Mouse (Mus musculus): ENCODE data around the gene Mxi1.

The Mxi1 gene

DNA sequence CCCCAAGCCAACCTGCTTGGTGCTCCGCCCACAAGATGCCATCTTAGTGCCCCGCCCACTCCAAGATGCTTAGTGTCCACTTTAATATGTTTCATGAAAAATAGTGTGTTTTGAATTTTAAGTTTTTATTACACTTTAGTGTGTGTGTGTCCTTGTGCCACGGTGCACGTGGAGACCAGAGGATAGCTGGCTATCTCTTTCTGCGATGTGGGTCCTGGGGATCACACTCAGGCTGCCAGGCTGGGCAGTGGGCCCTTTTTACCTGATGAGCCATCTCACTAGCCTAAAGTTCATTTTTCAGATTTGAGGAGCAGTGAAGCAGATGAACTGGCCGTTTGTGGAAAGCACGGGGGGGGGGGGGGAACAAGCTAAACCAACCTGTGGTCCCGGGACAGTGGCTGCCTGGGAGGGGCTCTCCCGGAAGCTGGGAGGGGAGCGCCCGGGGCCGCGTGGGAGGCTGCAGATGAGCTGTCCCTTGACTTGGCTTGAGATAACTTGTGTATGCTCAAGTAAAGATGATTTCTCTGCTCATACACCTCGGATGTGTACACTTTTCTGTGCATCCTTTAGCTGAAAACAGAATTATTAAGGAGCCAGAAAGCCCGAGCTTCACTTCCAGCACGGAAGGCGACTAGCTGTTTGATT is 99.5 kb downstream of the Mxi1 start:
- TF ChIP-seq GATA4 (IDR thresholded peaks at IDR 0.05; ENCODE audit: insufficient replicate concordance, low read length), result no peak

DNA sequence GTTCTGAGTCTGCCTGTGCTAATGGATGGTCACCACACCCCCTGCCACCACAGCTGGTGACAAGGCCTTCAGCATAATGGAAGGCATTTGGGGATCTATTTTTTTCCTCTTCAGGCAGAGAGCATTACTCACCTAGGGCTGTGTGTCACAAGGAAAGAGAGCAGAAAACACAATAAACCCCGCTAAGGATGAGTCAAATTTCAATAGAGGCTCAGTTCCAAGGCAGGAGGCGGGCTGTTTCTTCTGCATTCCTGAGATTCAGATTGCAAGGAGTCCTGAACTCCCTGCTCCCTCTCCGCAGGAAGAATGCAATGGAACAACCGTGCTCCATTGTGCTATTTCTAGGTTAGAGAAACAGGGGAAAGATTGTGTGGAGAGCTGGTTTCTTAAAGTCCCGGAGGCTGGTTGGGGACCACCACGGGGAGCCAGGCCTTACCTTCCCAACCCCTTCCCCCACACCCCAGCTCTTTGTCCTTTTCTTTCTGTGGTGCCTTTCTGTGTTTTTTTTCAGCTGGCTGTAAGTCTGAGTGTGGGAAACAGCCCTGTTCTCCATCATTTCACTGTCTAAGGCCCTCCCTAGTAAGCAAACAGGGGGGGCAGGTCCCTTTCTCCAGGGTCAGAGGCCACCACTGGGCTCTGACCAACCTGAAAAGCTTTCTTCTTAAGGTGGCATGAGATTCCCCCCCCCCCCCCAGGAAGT is 102.0 kb downstream of the Mxi1 start:
- TF ChIP-seq GATA4 (IDR thresholded peaks at IDR 0.05; ENCODE audit: insufficient replicate concordance, low read length), result no peak

GRCm38 (mm10) chr19:53413617-53414380 is 103.5 kb downstream of the Mxi1 start:
- TF ChIP-seq GATA4 (IDR thresholded peaks at IDR 0.05; ENCODE audit: insufficient replicate concordance, low read length), result no peak

DNA sequence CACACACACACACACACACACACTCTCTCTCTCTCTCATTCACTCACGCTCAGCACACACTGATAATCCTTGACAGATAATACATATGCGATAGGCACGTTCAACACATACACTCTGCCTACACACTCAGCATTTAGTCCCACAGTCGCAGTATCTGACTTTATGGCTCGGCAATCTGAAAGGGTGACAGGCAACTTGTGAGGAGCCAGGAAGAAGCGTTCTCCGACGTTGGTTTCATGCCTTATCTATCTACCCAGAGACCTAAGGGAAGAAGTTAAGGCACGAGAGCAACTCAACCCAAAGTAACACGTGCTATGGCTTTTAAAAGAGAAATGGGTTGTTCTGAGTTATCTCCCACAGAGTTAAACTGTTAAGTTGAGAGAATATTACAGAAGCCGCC is 104.3 kb downstream of the Mxi1 start:
- no peak for TF ChIP-seq GATA4 (IDR thresholded peaks at IDR 0.05; ENCODE audit: insufficient replicate concordance, low read length)

DNA sequence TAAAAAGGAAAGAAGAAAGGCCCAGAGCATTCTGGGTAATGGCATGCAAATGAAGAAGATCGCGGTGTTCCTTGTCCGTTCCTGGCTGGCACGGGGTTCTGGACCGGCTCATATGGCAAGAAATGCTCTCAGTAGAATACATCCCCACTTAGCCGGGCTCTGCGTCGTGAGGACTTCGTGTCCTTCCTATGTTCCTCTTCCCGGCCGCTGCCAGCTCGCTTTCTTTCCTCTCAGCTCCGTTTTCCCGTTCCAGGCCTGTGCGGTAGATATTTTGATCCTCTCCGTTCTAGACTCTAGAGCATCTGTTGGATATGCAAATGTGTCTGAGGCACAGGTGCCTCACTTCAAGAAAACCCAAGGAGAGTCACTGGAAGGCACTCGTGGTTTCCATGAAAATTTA is 104.9 kb downstream of the Mxi1 start:
- TF ChIP-seq GATA4 (IDR thresholded peaks at IDR 0.05; ENCODE audit: insufficient replicate concordance, low read length), result no peak

DNA sequence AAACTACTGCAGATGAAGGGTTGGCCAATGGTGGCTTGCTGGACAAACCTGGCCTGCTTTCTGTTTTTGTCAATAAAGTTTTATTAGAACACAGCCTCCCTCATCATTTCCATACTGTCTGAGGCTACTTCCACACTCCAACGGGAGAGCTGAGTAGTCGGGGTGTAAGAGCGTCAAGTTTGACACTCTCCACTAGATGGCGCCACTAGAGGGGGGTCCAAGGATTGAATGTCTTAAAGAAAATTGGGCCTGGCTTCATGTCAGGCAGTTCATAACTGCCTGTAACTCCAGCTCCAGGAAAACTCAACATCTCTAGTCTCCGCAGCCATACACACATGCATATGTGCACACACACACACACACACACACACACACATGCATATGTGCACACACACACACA is 109.5 kb downstream of the Mxi1 start:
- no peak for TF ChIP-seq GATA4 (IDR thresholded peaks at IDR 0.05; ENCODE audit: insufficient replicate concordance, low read length)

- no peak for TF ChIP-seq GATA4 (IDR thresholded peaks at IDR 0.05; ENCODE audit: insufficient replicate concordance, low read length)
Measured at GRCm38 (mm10) chr19:53420924-53421582, 110.7 kb downstream of the Mxi1 start.

GRCm38 (mm10) chr19:53421583-53422188 is 111.4 kb downstream of the Mxi1 start:
- TF ChIP-seq GATA4 (IDR thresholded peaks at IDR 0.05; ENCODE audit: insufficient replicate concordance, low read length), result no peak

- TF ChIP-seq GATA4 (IDR thresholded peaks at IDR 0.05; ENCODE audit: insufficient replicate concordance, low read length), result no peak
Measured at GRCm38 (mm10) chr19:53422358-53423308, 112.3 kb downstream of the Mxi1 start.

DNA sequence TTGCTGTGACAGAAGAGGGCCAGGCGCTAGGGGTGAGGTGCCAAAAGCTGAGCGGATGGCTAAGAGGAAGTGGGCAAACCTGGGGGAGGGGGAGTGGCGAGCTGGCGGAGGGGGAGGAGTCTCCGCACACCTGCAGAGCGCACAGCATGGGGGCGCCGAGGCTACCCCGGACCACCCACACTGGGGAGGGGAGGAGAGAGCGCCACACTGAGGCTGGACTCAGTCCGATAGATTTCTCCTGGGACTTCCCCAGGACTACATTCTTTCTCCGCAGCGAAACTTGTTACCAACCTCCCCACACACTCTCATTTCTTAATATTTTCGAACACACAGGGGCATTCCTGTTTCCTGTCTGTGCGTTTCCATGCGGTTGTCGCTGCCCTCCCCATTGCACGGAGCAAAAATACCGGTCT is 113.0 kb downstream of the Mxi1 start:
- no peak for TF ChIP-seq GATA4 (IDR thresholded peaks at IDR 0.05; ENCODE audit: insufficient replicate concordance, low read length)

DNA sequence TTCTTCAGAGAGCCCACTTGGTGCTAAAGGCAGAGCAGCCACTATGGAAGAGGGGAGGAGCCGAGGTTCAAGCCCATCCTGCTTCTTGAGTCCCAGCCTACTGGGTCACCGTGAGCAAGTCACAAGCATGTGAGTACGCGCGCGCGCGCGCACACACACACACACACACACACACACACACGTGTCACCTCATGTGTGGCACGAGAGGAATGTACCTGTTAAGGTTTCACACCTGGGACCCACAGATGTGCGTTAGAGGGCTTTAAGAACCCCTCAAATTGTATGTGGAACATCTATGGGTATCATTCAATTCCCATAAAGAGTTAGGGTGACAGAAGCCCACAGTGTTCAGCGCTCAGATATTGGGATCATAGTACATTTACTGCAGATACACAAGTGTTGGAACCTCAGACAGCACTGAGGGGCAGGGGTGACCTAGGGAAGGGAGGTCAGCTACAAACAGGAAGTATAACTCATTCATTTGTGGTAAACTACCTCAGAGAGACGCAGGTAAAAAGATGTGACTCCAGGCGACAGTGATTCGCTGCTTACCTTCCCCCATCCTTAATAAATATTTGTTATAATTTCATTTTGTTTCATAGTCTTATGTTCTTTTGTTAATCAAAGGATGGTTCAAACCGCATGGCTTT is 113.6 kb downstream of the Mxi1 start:
- TF ChIP-seq GATA4 (IDR thresholded peaks at IDR 0.05; ENCODE audit: insufficient replicate concordance, low read length), result no peak

DNA sequence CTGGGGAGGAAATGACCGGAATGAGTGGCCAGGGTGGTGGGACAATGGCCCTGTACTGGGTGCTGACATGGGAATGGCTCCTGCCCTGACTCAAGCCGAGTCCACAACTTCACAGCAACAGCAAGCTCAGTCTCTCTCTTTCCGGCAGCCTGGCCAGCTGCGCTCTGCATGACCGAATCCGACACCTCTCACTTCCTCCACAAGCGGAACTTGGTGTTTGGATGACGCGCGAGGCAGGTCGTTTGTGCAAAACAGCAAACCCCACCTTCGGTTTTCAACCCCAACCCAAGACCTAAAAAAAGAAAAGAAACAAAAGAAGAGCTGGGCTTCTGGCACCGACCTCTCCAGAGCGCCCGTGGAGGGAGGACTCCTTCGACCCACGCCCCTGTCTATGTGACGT is 114.3 kb downstream of the Mxi1 start:
- no peak for TF ChIP-seq GATA4 (IDR thresholded peaks at IDR 0.05; ENCODE audit: insufficient replicate concordance, low read length)

Measured in liver, adult (tissue).